Mouse (Mus musculus) frontal cortex, postnatal 36 days (tissue): ENCODE measurements around the gene Ttc19.

Experiments
- DNase-seq, 2 experiments: peaks; one replicate each; pipeline ENCODE4 v3.0.0; 2022; ENCODE audit warnings: low spot score in 2 of 2

The Ttc19 gene

GRCm38 (mm10) chr11:62280675-62281600, at the start of gene Ttc19, which contains the start of gene Zswim7:
Gene Ttc19, plus strand, starts transcription at chr11:62281473.
Gene Zswim7, minus strand, starts transcription at chr11:62281375.
- peak; percentile 91 to 93 for DNase-seq

DNA sequence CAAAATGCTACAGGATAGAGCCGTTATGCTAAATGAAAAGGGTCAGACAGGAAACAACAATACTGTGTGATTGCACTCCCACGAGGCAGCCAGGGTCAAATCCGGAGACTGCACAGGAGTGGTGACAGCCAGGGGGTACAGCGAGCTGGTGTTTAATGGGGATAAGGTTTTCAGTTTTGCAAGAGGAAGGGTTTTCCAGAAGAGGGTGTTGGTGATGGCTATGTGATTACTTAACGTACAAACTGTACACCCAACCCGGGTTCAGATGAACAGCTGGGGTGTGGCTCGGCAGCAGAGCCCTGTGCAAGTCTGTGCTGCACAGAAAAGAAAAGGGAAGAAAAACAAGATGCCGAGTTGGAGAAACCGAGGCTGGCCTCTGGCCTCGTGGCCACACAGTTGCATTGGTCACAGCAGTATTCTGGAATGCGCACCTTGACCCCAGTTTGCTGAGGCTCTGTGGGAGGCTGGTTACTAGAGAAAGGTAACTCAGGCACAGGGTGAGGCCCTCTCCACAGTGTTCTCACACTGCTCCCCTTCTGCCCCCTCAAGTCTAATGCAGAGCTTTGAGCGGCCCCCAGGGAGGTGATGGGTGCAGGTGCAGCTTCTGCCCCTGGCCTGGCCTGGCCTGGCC, 40.5 kb upstream of the Ttc19 start:
- no peak for DNase-seq

DNA sequence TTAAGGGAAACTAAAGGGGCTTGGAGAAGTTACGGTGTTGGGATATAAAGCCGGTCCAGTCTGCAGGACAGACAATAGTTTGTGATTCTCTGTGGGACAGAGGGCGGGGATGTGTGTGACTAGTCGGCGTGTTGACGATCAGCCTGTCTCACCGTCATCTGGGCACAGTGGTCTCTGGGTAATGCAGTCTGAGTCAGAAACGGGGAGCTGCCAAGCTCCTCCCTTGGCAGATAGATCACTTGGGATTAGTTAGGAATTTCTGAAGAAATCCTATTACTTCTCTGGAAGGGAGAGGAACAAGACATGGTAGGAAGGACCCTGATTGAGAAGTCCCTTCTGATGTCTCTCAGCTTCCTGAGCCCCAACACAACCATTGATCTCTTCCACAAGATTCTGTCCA, 37.4 kb upstream of the Ttc19 start:
- no peak for DNase-seq

- no peak for DNase-seq
These were observed 36.8 kb upstream of the Ttc19 start for GRCm38 (mm10) chr11:62244471-62244870.

- DNase-seq = no peak
These were observed 33.4 kb upstream of the Ttc19 start for GRCm38 (mm10) chr11:62247759-62248400.

DNA sequence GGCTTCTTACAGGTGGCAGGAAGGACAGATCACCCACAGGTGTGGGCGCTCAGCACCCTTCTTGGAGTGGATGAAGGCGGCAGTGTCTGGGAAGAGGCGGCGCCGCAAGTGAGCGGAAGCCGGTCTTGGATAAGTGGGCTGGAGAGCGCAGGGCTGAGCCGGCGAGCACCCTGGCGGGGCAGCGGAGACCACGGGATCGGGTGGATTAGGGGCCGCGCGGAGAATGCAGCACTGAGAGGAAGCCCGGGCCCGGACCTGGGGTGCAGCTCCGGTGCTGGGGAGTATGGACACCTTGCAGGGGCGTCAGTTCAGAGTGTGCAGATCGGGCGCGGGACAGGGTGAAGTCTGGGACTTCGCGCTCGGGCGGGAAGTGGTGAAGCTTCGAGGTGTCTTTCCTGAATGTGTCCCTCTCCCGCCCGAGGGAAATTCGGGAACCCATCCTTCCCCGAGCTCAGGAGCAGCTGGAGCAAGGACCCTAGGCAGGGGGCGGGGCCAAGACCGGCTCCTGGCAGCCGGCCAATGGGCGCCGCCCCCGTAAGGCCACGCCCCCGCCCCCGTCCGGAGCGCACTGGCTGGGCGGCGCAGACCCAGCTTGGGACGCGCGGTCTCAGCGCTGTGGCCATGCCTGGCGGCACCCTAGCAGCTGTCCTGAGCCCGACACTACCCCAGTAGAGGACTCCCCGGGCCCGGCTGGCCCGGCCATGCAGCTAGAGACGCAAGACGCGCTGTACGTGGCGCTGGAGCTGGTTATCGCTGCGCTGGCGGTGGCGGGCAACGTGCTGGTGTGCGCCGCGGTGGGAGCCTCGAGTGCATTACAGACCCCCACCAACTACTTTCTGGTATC, 32.6 kb upstream of the Ttc19 start, which contains the start of gene Adora2b:
Gene Adora2b, plus strand, starts transcription at position 584 of the 844 bp plus-strand sequence.
- peak; percentile 35 to 39 for DNase-seq

GRCm38 (mm10) chr11:62249266-62250037, 31.8 kb upstream of the Ttc19 start:
- DNase-seq = peak in 1 of 2 experiments; percentile 18

DNA sequence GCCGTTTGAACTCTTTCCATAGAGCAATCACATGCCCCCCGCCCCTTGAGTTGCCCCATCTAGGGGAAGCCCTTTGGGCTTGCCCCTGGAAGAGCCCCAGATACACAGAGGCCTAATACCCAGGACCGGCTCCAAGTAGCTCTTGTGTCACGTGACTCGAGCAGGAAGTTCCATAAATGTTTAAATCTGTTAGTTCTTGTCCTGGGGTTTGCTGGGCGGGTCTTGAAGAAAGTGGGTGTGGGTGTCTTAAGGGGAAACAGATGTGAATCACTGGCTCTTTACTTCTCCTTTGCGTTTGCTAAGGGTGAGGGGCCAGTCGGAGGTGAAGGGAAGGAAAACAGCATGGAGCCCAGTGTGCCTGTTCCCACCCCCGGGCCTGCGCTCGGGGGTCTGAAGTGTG, 30.2 kb upstream of the Ttc19 start:
- DNase-seq = no peak

DNA sequence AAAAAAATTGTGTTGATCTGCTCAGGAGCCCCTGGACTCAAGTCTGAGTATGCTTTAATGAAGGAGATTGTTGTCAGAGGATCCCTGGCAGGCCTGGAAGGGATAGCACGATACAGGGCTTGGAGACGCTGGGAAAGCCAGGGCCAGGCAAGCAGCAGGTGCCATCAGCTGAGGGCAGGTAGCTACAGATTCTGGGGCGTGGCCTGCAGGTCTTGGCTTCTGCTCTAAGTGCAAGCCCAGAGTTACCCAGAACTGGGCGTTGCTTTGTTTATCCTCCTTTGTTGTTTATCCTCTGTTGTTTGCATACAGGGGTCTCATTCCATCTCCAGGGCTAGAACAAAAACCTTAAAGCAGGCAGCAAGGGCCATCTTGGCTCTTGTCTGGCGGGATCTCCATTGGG, 27.9 kb upstream of the Ttc19 start:
- no peak for DNase-seq

GRCm38 (mm10) chr11:62259214-62259613, 22.1 kb upstream of the Ttc19 start:
- DNase-seq = no peak

GRCm38 (mm10) chr11:62263599-62263998, 17.7 kb upstream of the Ttc19 start:
- DNase-seq = no peak

GRCm38 (mm10) chr11:62264018-62264417, 17.3 kb upstream of the Ttc19 start:
- DNase-seq = no peak

GRCm38 (mm10) chr11:62265642-62266041, 15.6 kb upstream of the Ttc19 start:
- DNase-seq = no peak

GRCm38 (mm10) chr11:62266466-62267214, 14.6 kb upstream of the Ttc19 start:
- DNase-seq = no peak

GRCm38 (mm10) chr11:62268381-62268780, 12.9 kb upstream of the Ttc19 start:
- DNase-seq = no peak

DNA sequence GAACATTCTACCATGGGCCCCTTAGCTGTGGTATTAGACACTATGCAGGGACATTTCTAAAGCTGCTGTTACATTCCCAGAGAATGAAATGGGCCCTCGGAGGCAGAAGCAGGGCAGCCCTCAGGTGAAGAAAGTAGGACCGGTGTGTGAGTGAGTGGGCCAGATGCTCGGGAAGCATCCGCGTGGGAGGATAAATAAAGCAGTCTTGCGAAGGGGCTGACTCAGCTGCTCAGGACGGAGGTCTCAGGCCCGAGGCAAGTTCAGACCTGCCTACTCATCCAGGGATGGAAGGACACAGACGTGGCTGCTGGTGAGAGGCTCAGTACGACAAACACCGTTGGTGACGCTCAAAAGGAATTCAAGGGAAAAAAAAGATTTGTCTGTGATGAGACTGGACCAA, 12.2 kb upstream of the Ttc19 start:
- no peak for DNase-seq

DNA sequence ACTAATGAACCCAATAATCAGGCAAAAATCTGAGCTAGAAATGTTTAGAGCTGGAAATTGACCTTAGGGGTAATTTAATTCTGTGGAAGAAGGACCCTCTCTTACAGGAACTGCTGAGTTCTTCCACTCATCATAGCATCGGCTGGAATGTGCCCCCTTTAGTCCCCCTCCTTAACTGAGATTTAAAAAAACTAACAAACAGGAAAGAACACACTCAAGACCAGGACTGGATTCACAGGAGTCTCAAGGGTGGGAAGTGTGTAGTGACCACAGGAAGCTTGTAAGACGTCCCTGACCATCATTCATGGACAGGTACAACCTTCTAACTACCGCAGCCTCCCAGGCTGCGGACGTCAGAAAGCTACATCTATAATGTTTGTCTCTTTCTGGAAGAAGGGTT, 10.4 kb upstream of the Ttc19 start:
- DNase-seq = no peak

DNA sequence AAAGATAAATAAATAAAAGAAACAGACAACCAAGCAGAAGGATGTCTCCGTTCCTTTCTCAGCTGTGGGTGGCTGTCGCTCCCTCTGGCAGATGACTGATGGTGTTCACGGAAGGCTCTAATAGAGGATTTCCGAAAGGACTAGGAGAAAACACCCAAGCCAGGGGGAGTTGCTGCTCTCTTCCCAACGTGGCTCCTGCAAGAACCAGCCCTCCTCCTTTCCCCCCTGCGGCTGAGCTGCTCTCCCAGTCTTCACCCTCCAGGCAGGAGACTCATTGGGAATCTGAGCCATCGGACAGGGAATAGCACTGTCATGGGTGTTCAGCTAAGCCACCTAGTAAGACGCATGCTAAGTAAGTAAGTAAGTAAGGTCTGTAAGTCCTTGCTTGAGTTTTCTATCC, 4.2 kb upstream of the Ttc19 start:
- no peak for DNase-seq

GRCm38 (mm10) chr11:62278027-62278426, 3.2 kb upstream of the Ttc19 start:
- DNase-seq = peak; percentile 15 to 51

DNA sequence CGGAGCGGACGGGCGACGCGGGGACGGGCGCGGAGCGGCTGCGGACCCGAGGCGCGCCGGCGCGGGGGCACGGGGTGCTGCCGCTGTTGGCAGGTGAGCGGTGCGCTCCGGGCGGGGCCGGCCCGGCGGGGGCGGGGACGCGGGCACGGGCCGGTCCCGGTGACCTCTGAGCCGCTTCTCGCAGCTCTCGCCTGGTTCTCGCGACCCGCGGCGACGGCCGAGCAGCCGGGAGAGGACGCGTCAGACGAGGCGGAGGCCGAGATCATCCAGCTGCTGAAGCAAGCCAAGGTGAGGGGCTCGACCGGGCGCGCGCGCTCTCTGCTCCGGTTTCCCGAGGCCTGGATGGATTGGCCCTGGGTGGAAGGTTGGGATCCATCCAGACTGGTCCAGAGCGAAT, 326 bp downstream of the Ttc19 start:
- no peak for DNase-seq
